Mouse (Mus musculus) c-Kit-positive CD71-negative TER-119-negative erythroid progenitor cells, embryonic 14.5 days (primary cell): ENCODE results near the gene Itgb7.

ENCODE experiments used
- DNase-seq: peaks from one replicate; pipeline ENCODE4 v3.0.0-alpha.2; 2013; ENCODE audit warnings: low read depth

Itgb7 gene

GRCm38 (mm10) chr15:102248812-102249191 is 17.1 kb upstream of the Itgb7 start:
- no peak for DNase-seq

GRCm38 (mm10) chr15:102248131-102248811 is 16.5 kb upstream of the Itgb7 start:
- DNase-seq = no peak

GRCm38 (mm10) chr15:102247252-102248130 is 15.7 kb upstream of the Itgb7 start:
- DNase-seq = no peak

- DNase-seq = peak; percentile 66
Observed at GRCm38 (mm10) chr15:102246866-102247251, 15.1 kb upstream of the Itgb7 start.

- DNase-seq = peak; percentile 60
Observed at GRCm38 (mm10) chr15:102245891-102246741, 14.4 kb upstream of the Itgb7 start.

- no peak for DNase-seq
Observed at GRCm38 (mm10) chr15:102245461-102245881, 13.7 kb upstream of the Itgb7 start.

- DNase-seq = no peak
Observed at GRCm38 (mm10) chr15:102244306-102245191, 12.8 kb upstream of the Itgb7 start.

GRCm38 (mm10) chr15:102243229-102244190 is 11.8 kb upstream of the Itgb7 start:
- peak; percentile 72 for DNase-seq

GRCm38 (mm10) chr15:102242404-102243228 is 10.9 kb upstream of the Itgb7 start:
- DNase-seq = no peak

GRCm38 (mm10) chr15:102240607-102241006 is 8.9 kb upstream of the Itgb7 start:
- no peak for DNase-seq

GRCm38 (mm10) chr15:102239851-102240250 is 8.1 kb upstream of the Itgb7 start:
- DNase-seq = no peak

GRCm38 (mm10) chr15:102239260-102239590 is 7.5 kb upstream of the Itgb7 start:
- peak; percentile 68 for DNase-seq

- DNase-seq = no peak
Observed at GRCm38 (mm10) chr15:102238543-102239259, 7.0 kb upstream of the Itgb7 start.

- DNase-seq = no peak
Observed at GRCm38 (mm10) chr15:102235371-102236027, 3.8 kb upstream of the Itgb7 start.

- no peak for DNase-seq
Observed at GRCm38 (mm10) chr15:102233896-102234295, 2.2 kb upstream of the Itgb7 start.

- no peak for DNase-seq
Observed at GRCm38 (mm10) chr15:102232764-102233163, 1.0 kb upstream of the Itgb7 start.

- no peak for DNase-seq
Observed at GRCm38 (mm10) chr15:102230408-102231321, 1.1 kb downstream of the Itgb7 start.
